Mouse (Mus musculus) embryonic facial prominence, embryonic 11.5 days (tissue): ENCODE results near the gene Fam241b. TPM values are rescaled to one million over a fixed set of nuclear protein-coding genes. Genes with fewer than 3 reads are reported as not detected.

Experiments used
- ATAC-seq: fragments of 200-750 bp; cut with Nextera tagmentation; replicated peaks from 2 replicates; pipeline ENCODE4 v1.8.0; 2017; ENCODE audit warnings: low read depth; ENCODE audit not compliant: insufficient number of reproducible peaks, low FRiP score, low TSS enrichment
- DNase-seq: peaks from one replicate; pipeline ENCODE4 v3.0.0-alpha.2; 2015; ENCODE audit warnings: low spot score
- H3K27ac ChIP-seq: fragments of 300-500 bp; sonication (generic); replicated peaks from 2 replicates; pipeline ENCODE4 v1.5.1; 2014; ENCODE audit warnings: mild to moderate bottlenecking, low read depth, low read length, control low read depth
- H3K27me3 ChIP-seq: fragments of 300-500 bp; sonication (generic); 2 replicates; pipeline ENCODE4 v1.6.1; 2014; ENCODE audit warnings: mild to moderate bottlenecking, low read length, moderate library complexity, mixed read lengths; ENCODE audit not compliant: control insufficient read depth, insufficient read depth
- H3K36me3 ChIP-seq: fragments of 300-500 bp; sonication (generic); replicated peaks from 2 replicates; pipeline ENCODE4 v1.6.1; 2014; ENCODE audit warnings: low read depth, mild to moderate bottlenecking, low read length, moderate library complexity, mixed read lengths; ENCODE audit not compliant: control insufficient read depth, insufficient read depth
- H3K4me1 ChIP-seq: fragments of 300-500 bp; sonication (generic); 2 replicates; pipeline ENCODE4 v1.6.1; 2014; ENCODE audit warnings: low read length, mixed read lengths; ENCODE audit not compliant: control insufficient read depth, insufficient read depth
- H3K4me2 ChIP-seq: fragments of 300-500 bp; sonication (generic); 2 replicates; pipeline ENCODE4 v1.6.1; 2014; ENCODE audit warnings: low read depth, mild to moderate bottlenecking, control low read depth, low read length, moderate library complexity
- H3K4me3 ChIP-seq: fragments of 300-500 bp; sonication (generic); 2 replicates; pipeline ENCODE4 v1.5.1; 2014; ENCODE audit warnings: low read depth, low read length, control low read depth
- H3K9ac ChIP-seq: fragments of 300-500 bp; sonication (generic); replicated peaks from 2 replicates; pipeline ENCODE4 v1.6.1; 2014; ENCODE audit warnings: mild to moderate bottlenecking, control low read depth, low read length
- H3K9me3 ChIP-seq: fragments of 300-500 bp; sonication (generic); replicated peaks from 2 replicates; pipeline ENCODE4 v1.6.1; 2016; ENCODE audit warnings: mild to moderate bottlenecking, low read length, inconsistent platforms, mixed read lengths; ENCODE audit not compliant: control insufficient read depth
- WGBS: fragments of 180-500 bp; shearing (Covaris S2); extraction: QIAGEN DNeasy Blood & Tissue Kit; methylation state at CpG from one replicate; pipeline ENCODE4 v1.1.7; 2014; 5-methylcytosine and 5-hydroxymethylcytosine counted together
- polyA plus RNA-seq: library from polyadenylated mRNA; unstranded; fragments of >200 nt; fragmentation: Nextera tagmentation; extraction: Ambion mirVana; gene quantifications from 2 replicates; pipeline ENCODE4 v1.2.1, GENCODE M21; 2014

The Fam241b gene
- polyA plus RNA-seq, 1 experiment from 2014 or later = 6.7 TPM

GRCm38 (mm10) chr10:62127711-62128231 is 15.9 kb downstream of the Fam241b start:
- 43% methylated on average over 21 of the region's 21 CpGs for WGBS
- DNase-seq = no peak
- Histone ChIP-seq H3K27ac (no peak overlapping the region), H3K27me3 (peaks cover 57% of the 10 kb centered on the region), H3K4me2 (no peak overlapping the region), H3K9ac (no peak overlapping the region), H3K4me3 (no peak overlapping the region), H3K36me3 (no peaks in the 10 kb centered on the region), H3K9me3 (no peaks in the 10 kb centered on the region), H3K4me1 (no peaks in the 10 kb centered on the region)
- ATAC-seq = no peak

GRCm38 (mm10) chr10:62127137-62127536 is 16.6 kb downstream of the Fam241b start:
- Histone ChIP-seq H3K27me3 (peaks cover 51% of the 10 kb centered on the region), H3K9me3 (no peaks in the 10 kb centered on the region), H3K4me2 (no peak overlapping the region), H3K27ac (no peak overlapping the region), H3K9ac (no peak overlapping the region), H3K4me1 (no peaks in the 10 kb centered on the region), H3K4me3 (no peak overlapping the region), H3K36me3 (no peaks in the 10 kb centered on the region)
- WGBS = 43% methylated on average over 6 of the region's 6 CpGs
- no peak for DNase-seq
- no peak for ATAC-seq

GRCm38 (mm10) chr10:62113865-62114647 is 29.7 kb downstream of the Fam241b start:
- no peaks in the 10 kb centered on the region for H3K36me3 ChIP-seq
- 61% methylated on average over 9 of the region's 9 CpGs for WGBS

GRCm38 (mm10) chr10:62111207-62111576 is 32.5 kb downstream of the Fam241b start:
- Histone ChIP-seq H3K27ac (no peak overlapping the region), H3K36me3 (no peaks in the 10 kb centered on the region), H3K27me3 (peaks cover 8% of the 10 kb centered on the region), H3K4me3 (peak overlapping the region; percentile 54; the same call in 1 of the 2 replicates), H3K4me2 (no peak overlapping the region), H3K9ac (no peak overlapping the region), H3K4me1 (peaks cover 4% of the 10 kb centered on the region), H3K9me3 (no peaks in the 10 kb centered on the region)
- DNase-seq = no peak
- WGBS = 37% methylated on average over 6 of the region's 6 CpGs
- ATAC-seq = no peak

More at GRCm38 (mm10) chr10:62113865-62114647, 29.7 kb downstream of the Fam241b start:
- Histone ChIP-seq H3K9ac (no peak overlapping the region), H3K9me3 (no peaks in the 10 kb centered on the region), H3K4me1 (peaks cover 4% of the 10 kb centered on the region), H3K27me3 (peaks cover 8% of the 10 kb centered on the region), H3K27ac (no peak overlapping the region), H3K4me2 (no peak overlapping the region), H3K4me3 (no peak overlapping the region)
- ATAC-seq (no peak), DNase-seq (no peak)

GRCm38 (mm10) chr10:62110504-62111206 is 33.1 kb downstream of the Fam241b start:
- ATAC-seq = peak; percentile 73
- Histone ChIP-seq H3K9me3 (no peaks in the 10 kb centered on the region), H3K4me1 (peaks cover 4% of the 10 kb centered on the region)

GRCm38 (mm10) chr10:62107048-62107447 is 36.7 kb downstream of the Fam241b start:
- Histone ChIP-seq H3K27me3 (peaks cover 8% of the 10 kb centered on the region), H3K36me3 (no peaks in the 10 kb centered on the region), H3K4me1 (peaks cover 4% of the 10 kb centered on the region), H3K4me2 (no peak overlapping the region), H3K4me3 (no peak overlapping the region), H3K9ac (no peak overlapping the region), H3K27ac (no peak overlapping the region), H3K9me3 (no peaks in the 10 kb centered on the region)
- ATAC-seq (no peak), DNase-seq (no peak)
- 60% methylated on average over 9 of the region's 9 CpGs for WGBS

More at GRCm38 (mm10) chr10:62110504-62111206, 33.1 kb downstream of the Fam241b start:
- H3K4me2 ChIP-seq = peak overlapping the region; percentile 94
- H3K27ac ChIP-seq = no peak overlapping the region
- peak overlapping the region; percentile 54 for H3K4me3 ChIP-seq
- H3K27me3 ChIP-seq = peaks cover 8% of the 10 kb centered on the region
- peak; percentile 87 for DNase-seq
- 0% methylated on average over 52 of the region's 57 CpGs for WGBS
- no peaks in the 10 kb centered on the region for H3K36me3 ChIP-seq
- peak overlapping the region; percentile 63 for H3K9ac ChIP-seq

- H3K27me3 ChIP-seq = peaks cover 4% of the 10 kb centered on the region; the same call in 1 of the 2 replicates
- 29% methylated on average over 7 of the region's 7 CpGs for WGBS
- peak; percentile 80 for DNase-seq
These were observed 38.7 kb downstream of the Fam241b start for GRCm38 (mm10) chr10:62104835-62105576.

More at GRCm38 (mm10) chr10:62104835-62105576, 38.7 kb downstream of the Fam241b start:
- Histone ChIP-seq H3K4me1 (no peaks in the 10 kb centered on the region; the same call in 1 of the 2 replicates), H3K9me3 (no peaks in the 10 kb centered on the region), H3K9ac (no peak overlapping the region), H3K4me3 (no peak overlapping the region), H3K4me2 (no peak overlapping the region), H3K27ac (no peak overlapping the region), H3K36me3 (no peaks in the 10 kb centered on the region)
- ATAC-seq = no peak
